In the genomic region with DNA sequence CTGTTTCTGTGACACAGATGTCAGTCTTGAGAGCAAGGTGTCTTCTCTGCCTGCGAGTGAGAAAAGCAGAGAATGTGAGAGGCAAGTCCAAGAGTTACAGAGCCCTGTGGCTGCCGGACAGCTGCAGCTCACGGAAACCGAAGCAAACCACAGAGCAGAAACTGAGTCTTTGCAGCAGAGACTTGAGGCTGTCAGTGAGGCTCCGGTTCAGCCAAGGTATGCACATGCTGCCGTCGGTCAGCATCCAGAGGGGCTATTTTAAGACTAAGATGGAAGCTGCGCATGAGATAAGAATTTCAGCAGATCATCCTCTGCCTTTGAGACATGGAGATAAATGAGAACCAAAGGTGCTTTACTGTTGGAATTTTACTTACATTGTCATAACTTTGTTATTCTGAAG, we compare ENCODE assay signal across 23 mouse cellular contexts.
"Had no signal": no experiment of that assay in that cellular context is flagged by ENCODE, and none has a peak within 500 bp of the region (broad histone marks: within the 10 kb centered on the region; RNA-seq: fewer than 3 reads in every experiment).

No protein-coding gene starts in this region.

- H3K4me2 ChIP-seq: forebrain, embryonic 15.5 days; hindbrain, embryonic 13.5 days; intestine, embryonic 15.5 days; limb, embryonic 12.5 days; liver, embryonic 11.5 days; liver, embryonic 13.5 days; liver, embryonic 15.5 days had no signal

- H3K27ac ChIP-seq: forebrain, embryonic 15.5 days; hindbrain, embryonic 13.5 days; intestine, embryonic 15.5 days; layer of hippocampus, adult 2 months; left cerebral cortex, adult 2 months; limb, embryonic 10.5 days; limb, embryonic 12.5 days; liver, embryonic 13.5 days; liver, embryonic 15.5 days had no signal

- H3K27me3 ChIP-seq: forebrain, embryonic 15.5 days; hindbrain, embryonic 13.5 days; intestine, embryonic 15.5 days; limb, embryonic 12.5 days; liver, embryonic 13.5 days; liver, embryonic 15.5 days had no signal

- H3K4me1 ChIP-seq: forebrain, embryonic 15.5 days; hindbrain, embryonic 13.5 days; intestine, embryonic 15.5 days; limb, embryonic 10.5 days; limb, embryonic 12.5 days; liver, embryonic 13.5 days; liver, embryonic 15.5 days had no signal

- H3K4me3 ChIP-seq: forebrain, embryonic 15.5 days; hindbrain, embryonic 13.5 days; intestine, embryonic 15.5 days; layer of hippocampus, adult 2 months; left cerebral cortex, adult 2 months; limb, embryonic 10.5 days; limb, embryonic 12.5 days; liver, embryonic 13.5 days; liver, embryonic 15.5 days had no signal

- ATAC-seq: forebrain, embryonic 15.5 days; forebrain, postnatal 0 days; hindbrain, embryonic 16.5 days; inflammation-experienced regulatory T-cells, adult 6 months; intestine, embryonic 15.5 days; intestine, postnatal 0 days had no signal

- H3K9me3 ChIP-seq: forebrain, embryonic 15.5 days; hindbrain, embryonic 13.5 days; intestine, embryonic 15.5 days; limb, embryonic 10.5 days; limb, embryonic 12.5 days; liver, embryonic 13.5 days; liver, embryonic 15.5 days had no signal

- H3K9ac ChIP-seq: forebrain, embryonic 15.5 days; forebrain, postnatal 0 days; hindbrain, embryonic 13.5 days; intestine, embryonic 15.5 days; limb, embryonic 12.5 days; liver, embryonic 13.5 days; liver, embryonic 15.5 days had no signal

- DNase-seq: forebrain, postnatal 0 days; gastrocnemius, postnatal 14 days; heart, adult 11 months; heart, postnatal 14 days; kidney, adult 18-20 months; kidney, adult 8-10 months; kidney, postnatal 10 days; kidney, postnatal 25 days; kidney, postnatal 4 days; liver; liver, embryonic 13.5 days had no signal
